Mouse (Mus musculus): Measurements from ENCODE around the gene Bace2. TPM values are rescaled to one million over a fixed set of nuclear protein-coding genes. Genes with fewer than 3 reads are reported as not detected.
A peak's percentile ranks its signal among the peaks of the same experiment; 100 is the strongest.

Gene Bace2
- polyA plus RNA-seq, 1 experiment: 4.4 TPM

DNA sequence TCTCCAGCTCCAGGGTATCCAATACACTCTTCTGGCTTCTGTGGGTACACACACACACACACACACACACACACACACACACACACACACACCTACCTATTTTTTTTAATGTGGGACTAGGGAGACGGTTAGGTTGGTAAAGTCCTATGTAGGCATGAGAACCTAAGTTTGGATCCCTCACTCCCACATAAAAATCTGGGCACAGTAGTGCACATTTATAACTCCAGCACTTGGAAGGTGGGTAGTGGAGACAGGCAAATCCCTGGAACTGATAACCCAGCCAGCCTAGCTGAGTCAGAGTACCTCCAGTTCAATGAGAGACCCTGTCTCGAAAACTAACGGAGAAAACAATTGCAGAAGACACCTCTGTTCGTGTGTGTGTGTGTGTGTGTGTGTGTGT lies 39.9 kb downstream of the Bace2 start:
- TF ChIP-seq CTCF (IDR thresholded peaks at IDR 0.05; ENCODE audit: insufficient read depth, low read length): no peak
- TF ChIP-seq POLR2A (IDR thresholded peaks at IDR 0.05; ENCODE audit: borderline replicate concordance, extremely low read depth, low read depth, low read length): no peak
- Histone ChIP-seq H3K4me3 (replicated peaks; ENCODE audit: extremely low read depth, low read depth, low read length) (no peak overlapping the region), H3K4me1 (ENCODE audit: control insufficient read depth, insufficient read depth, low read length) (no peaks in the 10 kb centered on the region; the same call in 1 of the 2 replicates)
- WGBS: 92% methylated on average over 4 of the region's 4 CpGs
- DNase-seq: no peak

GRCm38 (mm10) chr16:97397945-97398531 lies 41.5 kb downstream of the Bace2 start:
- no peaks in the 10 kb centered on the region; the same call in 1 of the 2 replicates for H3K4me1 ChIP-seq (ENCODE audit: control insufficient read depth, insufficient read depth, low read length)
- 80% methylated on average over 2 of the region's 2 CpGs for WGBS
- DNase-seq: no peak
- TF ChIP-seq CTCF (IDR thresholded peaks at IDR 0.05; ENCODE audit: insufficient read depth, low read length) (no peak), POLR2A (IDR thresholded peaks at IDR 0.05; ENCODE audit: borderline replicate concordance, extremely low read depth, low read depth, low read length) (no peak)
- no peak overlapping the region for H3K4me3 ChIP-seq (replicated peaks; ENCODE audit: extremely low read depth, low read depth, low read length)

DNA sequence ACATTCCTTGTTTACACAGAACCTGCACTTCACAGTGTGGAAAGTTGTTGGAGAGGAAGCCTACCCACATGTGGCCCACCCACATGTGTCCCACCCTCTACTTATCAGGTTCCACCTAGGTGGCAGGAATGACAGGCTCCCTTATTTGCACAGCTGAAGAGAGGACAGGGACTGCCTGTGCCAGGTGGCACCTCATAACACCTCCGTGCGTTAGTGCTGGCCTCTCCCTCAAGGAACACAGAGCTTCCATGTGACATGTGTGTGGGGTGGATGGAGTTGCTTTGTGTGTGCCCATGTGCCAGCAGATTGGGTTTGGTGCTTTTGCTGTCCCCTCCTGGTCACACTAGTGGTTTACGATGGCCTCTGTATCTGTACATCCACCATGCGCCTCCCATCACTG lies 43.4 kb downstream of the Bace2 start:
- no peak overlapping the region for H3K4me3 ChIP-seq (replicated peaks; ENCODE audit: extremely low read depth, low read depth, low read length)
- no peak for DNase-seq
- H3K4me1 ChIP-seq (ENCODE audit: control insufficient read depth, insufficient read depth, low read length): no peaks in the 10 kb centered on the region; the same call in 1 of the 2 replicates
- TF ChIP-seq POLR2A (IDR thresholded peaks at IDR 0.05; ENCODE audit: borderline replicate concordance, extremely low read depth, low read depth, low read length) (no peak), CTCF (IDR thresholded peaks at IDR 0.05; ENCODE audit: insufficient read depth, low read length) (no peak)
- 90% methylated on average over 4 of the region's 4 CpGs for WGBS

DNA sequence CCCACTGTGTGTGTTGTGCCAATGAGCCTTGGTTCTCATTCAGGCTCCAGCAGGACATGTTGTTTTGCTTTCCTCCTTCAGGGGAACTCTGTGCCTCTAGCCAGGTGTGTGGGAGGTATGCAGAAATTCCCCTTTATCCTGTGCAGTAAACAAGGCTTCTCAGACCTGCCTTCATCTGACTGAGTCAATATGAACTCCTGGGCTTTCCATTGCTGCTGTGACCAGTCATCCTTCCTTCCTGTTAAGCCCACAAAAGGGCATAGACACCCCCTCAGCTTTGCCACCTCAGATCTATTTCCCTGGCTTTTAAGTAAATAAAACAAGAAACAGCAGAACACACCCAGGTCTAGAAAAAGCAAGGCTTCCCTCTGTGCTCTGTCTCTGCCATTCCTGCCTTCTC lies 45.2 kb downstream of the Bace2 start:
- DNase-seq: no peak
- TF ChIP-seq POLR2A (IDR thresholded peaks at IDR 0.05; ENCODE audit: borderline replicate concordance, extremely low read depth, low read depth, low read length) (no peak), CTCF (IDR thresholded peaks at IDR 0.05; ENCODE audit: insufficient read depth, low read length) (no peak)
- Histone ChIP-seq H3K4me3 (replicated peaks; ENCODE audit: extremely low read depth, low read depth, low read length) (no peak overlapping the region), H3K4me1 (ENCODE audit: control insufficient read depth, insufficient read depth, low read length) (no peaks in the 10 kb centered on the region; the same call in 1 of the 2 replicates)

DNA sequence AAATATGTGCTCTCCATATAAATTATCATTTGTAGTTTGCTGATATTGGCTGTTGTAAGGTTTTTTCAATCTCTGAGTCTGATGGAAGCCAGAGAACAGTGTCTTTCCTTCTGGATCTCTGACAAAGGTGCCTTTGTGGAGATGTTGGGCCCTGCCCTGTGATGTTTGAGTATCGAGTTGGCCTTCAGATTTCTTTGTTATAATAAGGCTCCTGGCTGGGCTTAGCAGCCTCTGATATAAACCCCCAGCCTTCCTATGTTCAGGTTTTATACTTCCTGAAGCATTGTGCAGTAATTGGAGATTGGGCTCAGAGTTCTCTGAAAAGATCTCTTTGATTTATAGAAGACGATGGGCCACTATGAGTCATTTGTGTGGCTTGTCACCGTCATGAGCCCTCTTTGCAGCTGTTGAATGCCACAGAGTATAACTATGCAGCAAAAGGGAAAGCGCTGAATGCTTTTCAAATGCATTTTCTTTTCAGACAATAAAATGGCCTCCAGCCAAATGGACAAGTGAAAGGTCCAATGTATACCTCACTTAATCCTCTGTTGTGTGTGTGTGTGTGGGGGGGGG lies 45.8 kb downstream of the Bace2 start:
- Histone ChIP-seq H3K4me1 (ENCODE audit: control insufficient read depth, insufficient read depth, low read length) (no peaks in the 10 kb centered on the region; the same call in 1 of the 2 replicates), H3K4me3 (replicated peaks; ENCODE audit: extremely low read depth, low read depth, low read length) (no peak overlapping the region)
- no peak for DNase-seq
- WGBS: 48% methylated on average over 4 of the region's 4 CpGs
- TF ChIP-seq POLR2A (IDR thresholded peaks at IDR 0.05; ENCODE audit: borderline replicate concordance, extremely low read depth, low read depth, low read length) (no peak), CTCF (IDR thresholded peaks at IDR 0.05; ENCODE audit: insufficient read depth, low read length) (no peak)

- no peak for TF ChIP-seq CTCF (IDR thresholded peaks at IDR 0.05; ENCODE audit: insufficient read depth, low read length)
- TF ChIP-seq POLR2A (IDR thresholded peaks at IDR 0.05; ENCODE audit: borderline replicate concordance, extremely low read depth, low read depth, low read length): no peak
- WGBS: 93% methylated on average over 5 of the region's 5 CpGs
- Histone ChIP-seq H3K4me1 (ENCODE audit: control insufficient read depth, insufficient read depth, low read length) (no peaks in the 10 kb centered on the region; the same call in 1 of the 2 replicates), H3K4me3 (replicated peaks; ENCODE audit: extremely low read depth, low read depth, low read length) (no peak overlapping the region)
- DNase-seq: no peak
These were observed 49.0 kb downstream of the Bace2 start for GRCm38 (mm10) chr16:97405476-97406012.

GRCm38 (mm10) chr16:97417896-97418542 lies 61.5 kb downstream of the Bace2 start:
- peak; percentile 34 for DNase-seq
- no peak overlapping the region for H3K4me3 ChIP-seq (replicated peaks; ENCODE audit: extremely low read depth, low read depth, low read length)
- WGBS: 16% methylated on average over 4 of the region's 4 CpGs
- H3K4me1 ChIP-seq (ENCODE audit: control insufficient read depth, insufficient read depth, low read length): no peaks in the 10 kb centered on the region
- TF ChIP-seq POLR2A (IDR thresholded peaks at IDR 0.05; ENCODE audit: borderline replicate concordance, extremely low read depth, low read depth, low read length): no peak
- TF ChIP-seq CTCF (IDR thresholded peaks at IDR 0.05; ENCODE audit: insufficient read depth, low read length): peak; percentile 66

GRCm38 (mm10) chr16:97418749-97419453 lies 62.4 kb downstream of the Bace2 start:
- no peak overlapping the region for H3K4me3 ChIP-seq (replicated peaks; ENCODE audit: extremely low read depth, low read depth, low read length)
- H3K4me1 ChIP-seq (ENCODE audit: control insufficient read depth, insufficient read depth, low read length): no peaks in the 10 kb centered on the region; the same call in 1 of the 2 replicates
- DNase-seq: no peak
- 82% methylated on average over 6 of the region's 6 CpGs for WGBS
- no peak for TF ChIP-seq CTCF (IDR thresholded peaks at IDR 0.05; ENCODE audit: insufficient read depth, low read length)
- no peak for TF ChIP-seq POLR2A (IDR thresholded peaks at IDR 0.05; ENCODE audit: borderline replicate concordance, extremely low read depth, low read depth, low read length)

DNA sequence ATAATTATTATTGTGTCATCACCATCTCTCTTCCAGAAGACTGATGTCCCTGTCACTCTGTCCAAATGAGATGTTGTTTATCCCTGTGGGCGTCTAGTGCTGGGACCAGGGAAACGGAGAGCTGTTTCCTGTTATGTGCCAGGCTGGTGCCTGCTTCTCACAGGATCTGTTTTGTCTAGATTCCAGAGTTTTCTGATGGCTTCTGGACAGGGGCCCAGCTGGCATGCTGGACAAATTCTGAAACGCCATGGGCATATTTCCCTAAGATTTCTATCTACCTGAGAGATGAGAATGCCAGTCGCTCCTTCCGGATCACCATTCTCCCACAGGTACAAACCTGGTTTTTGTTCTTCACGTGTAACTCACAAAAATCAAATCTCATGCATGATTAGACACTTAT lies 65.1 kb downstream of the Bace2 start:
- TF ChIP-seq POLR2A (IDR thresholded peaks at IDR 0.05; ENCODE audit: borderline replicate concordance, extremely low read depth, low read depth, low read length): no peak
- TF ChIP-seq CTCF (IDR thresholded peaks at IDR 0.05; ENCODE audit: insufficient read depth, low read length): no peak
- 64% methylated on average over 6 of the region's 6 CpGs for WGBS
- DNase-seq: no peak
- no peak overlapping the region for H3K4me3 ChIP-seq (replicated peaks; ENCODE audit: extremely low read depth, low read depth, low read length)
- no peaks in the 10 kb centered on the region; the same call in 1 of the 2 replicates for H3K4me1 ChIP-seq (ENCODE audit: control insufficient read depth, insufficient read depth, low read length)

Data from lung, adult 2 months (tissue).